Mouse (Mus musculus) ES-E14 (cell line): ENCODE results near the gene Slc16a11.

Experiments used
- CHD2 ChIP-seq: IDR thresholded peaks from 2 replicates; pipeline ENCODE4 v1.6.1; 2014; ENCODE audit warnings: mild to moderate bottlenecking, low read depth, low read length, inconsistent platforms
- HCFC1 ChIP-seq: IDR thresholded peaks from 2 replicates; pipeline ENCODE4 v1.6.1; 2012; ENCODE audit warnings: low read length, inconsistent platforms, borderline replicate concordance; ENCODE audit not compliant: insufficient read depth
- MAFK ChIP-seq: IDR thresholded peaks from 2 replicates; pipeline ENCODE4 v1.6.1; 2014; ENCODE audit warnings: mild to moderate bottlenecking, low read depth, low read length, inconsistent platforms; ENCODE audit not compliant: insufficient read depth
- ZC3H11A ChIP-seq: IDR thresholded peaks from 2 replicates; pipeline ENCODE4 v1.6.1; 2012; ENCODE audit warnings: low read depth, mild to moderate bottlenecking, inconsistent platforms, low read length, borderline replicate concordance
- ZNF384 ChIP-seq: IDR thresholded peaks from 2 replicates; pipeline ENCODE4 v1.6.1; 2012; ENCODE audit warnings: low read depth, low read length, inconsistent platforms

DNA sequence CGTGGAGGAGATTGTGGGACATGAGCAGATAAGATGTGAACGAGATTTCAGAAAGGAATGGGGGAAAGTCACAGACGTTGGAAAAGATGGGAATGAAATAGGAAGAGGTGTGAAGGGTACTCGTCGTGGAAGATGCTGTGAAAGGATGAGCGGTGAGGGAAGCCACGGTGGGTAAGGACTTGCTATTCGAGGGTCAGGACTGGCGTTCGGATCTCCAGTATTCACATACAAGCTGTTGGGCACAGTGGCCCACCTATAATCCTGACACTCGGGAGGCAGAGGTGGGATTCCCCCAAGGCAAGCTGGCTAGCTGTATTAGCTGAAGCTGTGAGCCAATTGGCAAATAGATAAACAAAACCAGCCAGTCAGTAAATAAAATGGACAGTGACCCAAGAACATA, 33.8 kb upstream of the Slc16a11 start:
- TF ChIP-seq CHD2 (no peak), ZNF384 (no peak), ZC3H11A (no peak), HCFC1 (no peak), MAFK (no peak)
